Mouse (Mus musculus) lung, postnatal 0 days (tissue): ENCODE data around the gene Skor1.

Source experiments
- CTCF ChIP-seq: IDR thresholded peaks from 2 replicates; pipeline ENCODE4 v1.5.1; 2016; ENCODE audit warnings: antibody characterized with exemption, mild to moderate bottlenecking
- EP300 ChIP-seq: IDR thresholded peaks from 2 replicates; pipeline ENCODE4 v1.6.1; 2016; ENCODE audit warnings: antibody characterized with exemption, mild to moderate bottlenecking, control low read depth

GRCm38 (mm10) chr9:63144502-63145248 lies 4.1 kb downstream of the Skor1 start:
- TF ChIP-seq CTCF: no peak
- no peak for TF ChIP-seq EP300
